Comparison of ENCODE assay signal across 8 mouse cellular contexts in the genomic region with DNA sequence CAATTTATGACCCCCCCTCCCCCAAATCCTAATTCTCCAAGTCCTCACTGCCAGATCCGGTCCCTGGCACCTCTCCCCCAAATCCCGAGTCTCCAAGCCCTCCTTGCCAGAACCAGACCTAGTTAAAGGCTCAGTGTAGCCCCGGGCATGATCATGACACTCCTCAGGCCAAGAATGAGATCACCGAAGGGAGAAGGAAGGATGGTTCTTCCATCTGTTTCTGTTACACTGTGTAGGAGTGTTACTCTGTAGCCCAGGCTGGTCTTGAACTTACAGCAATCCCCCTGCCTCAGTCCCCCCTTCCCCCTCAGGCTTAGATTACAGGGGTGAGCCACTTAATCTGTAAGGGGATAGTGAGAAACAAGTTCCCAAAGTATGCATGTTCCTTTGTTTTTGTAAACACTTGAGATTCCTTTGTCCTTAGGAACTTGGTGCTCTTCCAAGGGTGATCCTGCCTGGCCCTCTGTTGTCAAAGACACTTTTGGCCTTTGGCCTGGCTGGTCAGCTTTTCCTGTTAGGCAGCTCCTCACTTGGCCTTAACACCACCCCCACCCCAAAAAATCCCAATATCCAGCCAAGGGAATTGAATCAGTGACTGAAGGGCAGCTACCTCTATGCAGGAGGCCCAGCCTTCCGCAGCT. TPM values are rescaled to one million over a fixed set of nuclear protein-coding genes. Genes with fewer than 3 reads are reported as not detected.
A peak's percentile ranks its signal among the peaks of the same experiment; 100 is the strongest.
DNase-seq lines count a peak whose midpoint lies in the region; ATAC-seq and TF ChIP-seq lines count a peak whose summit lies in the region.

No protein-coding gene starts in this region.

- H3K4me1 ChIP-seq in liver, adult 2 months (ENCODE audit: control insufficient read depth, insufficient read depth, low read length), result peaks cover 24% of the 10 kb centered on the region
- no peaks in the 10 kb centered on the region for H3K4me1 ChIP-seq in liver, embryonic 11.5 days (replicated peaks; ENCODE audit: control insufficient read depth, insufficient read depth, low read length)
- H3K4me1 ChIP-seq in cerebellum, adult 2 months (ENCODE audit: control insufficient read depth, insufficient read depth, low read length), result peaks cover 19% of the 10 kb centered on the region
- H3K4me1 ChIP-seq in heart, embryonic 15.5 days (replicated peaks), result peaks cover 18% of the 10 kb centered on the region
- peaks cover 31% of the 10 kb centered on the region for H3K4me1 ChIP-seq in lung, embryonic 16.5 days (replicated peaks; ENCODE audit: control insufficient read depth, insufficient read depth, low read length)

- no peak overlapping the region for H3K4me2 ChIP-seq in liver, embryonic 11.5 days
- peak overlapping the region; percentile 52; the same call in 1 of the 2 replicates for H3K4me2 ChIP-seq in heart, embryonic 15.5 days
- H3K4me2 ChIP-seq in lung, embryonic 16.5 days (ENCODE audit: low read depth, low read length), result no peak overlapping the region

- WGBS in liver, adult 2 months, result 36% methylated on average over 5 of the region's 5 CpGs
- WGBS in liver, embryonic 11.5 days, result 76% methylated on average over 5 of the region's 5 CpGs
- 6% methylated on average over 5 of the region's 5 CpGs for WGBS in cerebellum, adult 2 months
- 61% methylated on average over 5 of the region's 5 CpGs for WGBS in heart, embryonic 15.5 days
- WGBS in lung, embryonic 16.5 days, result 69% methylated on average over 5 of the region's 5 CpGs

- H3K79me2 ChIP-seq in liver, adult 2 months (ENCODE audit: control insufficient read depth, insufficient read depth, low read length), result no peaks in the 10 kb centered on the region

- no peaks in the 10 kb centered on the region for H3K9me3 ChIP-seq in liver, embryonic 11.5 days (ENCODE audit: control insufficient read depth, low read length)
- no peaks in the 10 kb centered on the region for H3K9me3 ChIP-seq in heart, embryonic 15.5 days (replicated peaks)
- H3K9me3 ChIP-seq in lung, embryonic 16.5 days (ENCODE audit: control insufficient read depth, low read length), result no peaks in the 10 kb centered on the region

- TF ChIP-seq CTCF in liver, adult 2 months (IDR thresholded peaks at IDR 0.05; ENCODE audit: low read depth, low read length), result no peak
- TF ChIP-seq CTCF in cerebellum, adult 2 months (IDR thresholded peaks at IDR 0.05; ENCODE audit: borderline replicate concordance, insufficient read depth, low read depth, low read length), result no peak

- H3K36me3 ChIP-seq in liver, adult 2 months (ENCODE audit: control insufficient read depth, insufficient read depth, low read length), result no peaks in the 10 kb centered on the region
- H3K36me3 ChIP-seq in liver, embryonic 11.5 days (ENCODE audit: control insufficient read depth, insufficient read depth, low read length), result no peaks in the 10 kb centered on the region
- H3K36me3 ChIP-seq in heart, embryonic 15.5 days, result no peaks in the 10 kb centered on the region
- H3K36me3 ChIP-seq in lung, embryonic 16.5 days (ENCODE audit: control insufficient read depth, insufficient read depth, low read length), result no peaks in the 10 kb centered on the region

- no peak for TF ChIP-seq POLR2A in liver, adult 2 months (IDR thresholded peaks at IDR 0.05; ENCODE audit: extremely low read depth, insufficient read depth, low read length)
- TF ChIP-seq POLR2A in cerebellum, adult 2 months (IDR thresholded peaks at IDR 0.05; ENCODE audit: borderline replicate concordance, insufficient read depth, low read length), result no peak

- H3K4me3 ChIP-seq in liver, adult 2 months (ENCODE audit: insufficient read depth, low read depth, low read length), result no peak overlapping the region
- H3K4me3 ChIP-seq in liver, embryonic 11.5 days (ENCODE audit: low read depth, low read length), result no peak overlapping the region
- no peak overlapping the region for H3K4me3 ChIP-seq in cerebellum, adult 2 months (replicated peaks; ENCODE audit: insufficient read depth, low read depth, low read length)
- no peak overlapping the region for H3K4me3 ChIP-seq in heart, embryonic 15.5 days
- no peak overlapping the region for H3K4me3 ChIP-seq in lung, embryonic 16.5 days (ENCODE audit: low read length)

- no peaks in the 10 kb centered on the region for H3K27me3 ChIP-seq in liver, adult 2 months (ENCODE audit: control insufficient read depth, insufficient read depth, low read length)
- no peaks in the 10 kb centered on the region for H3K27me3 ChIP-seq in liver, embryonic 11.5 days (replicated peaks; ENCODE audit: control insufficient read depth, insufficient read depth, low read length)
- H3K27me3 ChIP-seq in cerebellum, adult 2 months (ENCODE audit: control insufficient read depth, insufficient read depth, low read length), result no peaks in the 10 kb centered on the region
- H3K27me3 ChIP-seq in heart, embryonic 15.5 days, result no peaks in the 10 kb centered on the region
- no peaks in the 10 kb centered on the region for H3K27me3 ChIP-seq in lung, embryonic 16.5 days (ENCODE audit: control insufficient read depth, insufficient read depth, low read depth, low read length)

- ATAC-seq in liver, embryonic 11.5 days (replicated peaks; ENCODE audit: low FRiP score), result no peak
- no peak for ATAC-seq in heart, embryonic 15.5 days (replicated peaks; ENCODE audit: insufficient number of reproducible peaks, insufficient read depth, low FRiP score, low read depth)
- peak; percentile 32 for ATAC-seq in lung, embryonic 16.5 days (ENCODE audit: low read depth)

- DNase-seq in liver, adult 2 months (ENCODE audit: extremely low read depth, low read depth, low spot score), result peak; percentile 88
- no peak for DNase-seq in liver, embryonic 11.5 days (ENCODE audit: low spot score)
- peak; percentile 49 to 70 for DNase-seq in cerebellum, adult 2 months
- DNase-seq in spleen, postnatal 14 days (ENCODE audit: low spot score in 2 of 2), result no peak
- DNase-seq in frontal cortex, postnatal 25 days (ENCODE audit: low spot score in 2 of 2), result no peak
- no peak for DNase-seq in left cerebral cortex, adult 8-10 months (ENCODE audit: low spot score in 2 of 2)

- peak overlapping the region; percentile 33; the same call in 1 of the 2 replicates for H3K9ac ChIP-seq in liver, adult 2 months (ENCODE audit: low read depth, low read length)
- no peak overlapping the region for H3K9ac ChIP-seq in liver, embryonic 11.5 days (ENCODE audit: low read depth, low read length)
- no peak overlapping the region for H3K9ac ChIP-seq in heart, embryonic 15.5 days
- H3K9ac ChIP-seq in lung, embryonic 16.5 days (ENCODE audit: low read length), result no peak overlapping the region

- peak overlapping the region; percentile 88 for H3K27ac ChIP-seq in liver, adult 2 months (replicated peaks; ENCODE audit: insufficient read depth, low read depth, low read length)
- no peak overlapping the region for H3K27ac ChIP-seq in liver, embryonic 11.5 days (ENCODE audit: low read depth, low read length)
- H3K27ac ChIP-seq in cerebellum, adult 2 months (ENCODE audit: insufficient read depth, low read length), result peak overlapping the region; percentile 14; the same call in 1 of the 2 replicates
- 0 out of 2 replicates have a peak overlapping the region, but pooled peaks have one; percentile 27 for H3K27ac ChIP-seq in heart, embryonic 15.5 days
- peak overlapping the region; percentile 45 for H3K27ac ChIP-seq in lung, embryonic 16.5 days (ENCODE audit: low read length)

RNA-seq across cellular contexts. Expression of a gene that starts 2.8 kb away (rescaled TPM):
- 0.60 TPM in 1 of 2 replicates, not detected in the other for total RNA-seq in liver, adult 2 months (2014; rRNA removed)
- polyA plus RNA-seq in liver, adult 2 months (2012; rRNA removed), result 0.04 and 0.29 TPM in 2 replicates
- 0.21 TPM in 1 of 2 replicates, not detected in the other for polyA plus RNA-seq in liver, embryonic 11.5 days (2014; fragmentation: Nextera tagmentation; extraction: Ambion mirVana)
- 0.03 TPM in 1 of 2 replicates, not detected in the other for polyA plus RNA-seq in cerebellum, adult 2 months (2012; rRNA removed)
- polyA plus RNA-seq in heart, embryonic 15.5 days (2015; fragmentation: Nextera tagmentation; extraction: Ambion mirVana), result 0.11 and 0.13 TPM in 2 replicates
- 0.10 TPM in 1 of 2 replicates, not detected in the other for polyA plus RNA-seq in lung, embryonic 16.5 days (2015; fragmentation: Nextera tagmentation; extraction: Ambion mirVana)
- total RNA-seq in left cerebral cortex, adult 8-10 months (2022), result 1 to 10 TPM in 2 of 4 experiments, under 1 TPM in 2; 0.23 to 4.2 (median 0.97) TPM

Comparison
In these comparisons a context has a peak if more than half of its experiments do, and no peak if none do; other contexts are left out.
1. DNase-seq: peak in liver, adult 2 months (single experiment) and cerebellum, adult 2 months (2 of 2); none in liver, embryonic 11.5 days (single experiment), spleen, postnatal 14 days (0 of 2), frontal cortex, postnatal 25 days (0 of 2) and left cerebral cortex, adult 8-10 months (0 of 2).